Mouse (Mus musculus): ENCODE measurements around the gene H2-Oa.

- no peak for TF ChIP-seq CTCF (IDR thresholded peaks at IDR 0.05; ENCODE audit: borderline replicate concordance, insufficient read depth, low read length)
- no peak for TF ChIP-seq POLR2A (IDR thresholded peaks at IDR 0.05; ENCODE audit: low read depth, low read length)
Observed at GRCm38 (mm10) chr17:34099531-34099930, 7.4 kb downstream of the H2-Oa start.
